Mouse (Mus musculus) kidney, postnatal 10 days (tissue): ENCODE data around the gene Echdc2.

Source experiments
- DNase-seq: peaks from one replicate; pipeline ENCODE4 v3.0.0; 2021; ENCODE audit warnings: mixed read lengths

Gene Echdc2

GRCm38 (mm10) chr4:108204629-108205028, 39.4 kb downstream of the Echdc2 start:
- no peak for DNase-seq

GRCm38 (mm10) chr4:108213023-108213422, 47.8 kb downstream of the Echdc2 start:
- no peak for DNase-seq

GRCm38 (mm10) chr4:108217332-108218179, 52.3 kb downstream of the Echdc2 start, which contains the start of gene Zyg11a:
Gene Zyg11a (minus strand): TSS chr4:108218048.
- peak; percentile 47 for DNase-seq

- peak; percentile 33 for DNase-seq
Measured at GRCm38 (mm10) chr4:108219019-108219418, 53.8 kb downstream of the Echdc2 start.

- DNase-seq: no peak
Measured at GRCm38 (mm10) chr4:108222507-108222906, 57.3 kb downstream of the Echdc2 start.

- DNase-seq: no peak
Measured at GRCm38 (mm10) chr4:108225341-108225872, 60.2 kb downstream of the Echdc2 start.
